Mouse (Mus musculus): Measurements from ENCODE around the gene 5430419D17Rik. TPM values are rescaled to one million over a fixed set of nuclear protein-coding genes. Genes with fewer than 3 reads are reported as not detected.

Gene 5430419D17Rik
- total and polyA plus RNA-seq, 3 experiments = not detected

DNA sequence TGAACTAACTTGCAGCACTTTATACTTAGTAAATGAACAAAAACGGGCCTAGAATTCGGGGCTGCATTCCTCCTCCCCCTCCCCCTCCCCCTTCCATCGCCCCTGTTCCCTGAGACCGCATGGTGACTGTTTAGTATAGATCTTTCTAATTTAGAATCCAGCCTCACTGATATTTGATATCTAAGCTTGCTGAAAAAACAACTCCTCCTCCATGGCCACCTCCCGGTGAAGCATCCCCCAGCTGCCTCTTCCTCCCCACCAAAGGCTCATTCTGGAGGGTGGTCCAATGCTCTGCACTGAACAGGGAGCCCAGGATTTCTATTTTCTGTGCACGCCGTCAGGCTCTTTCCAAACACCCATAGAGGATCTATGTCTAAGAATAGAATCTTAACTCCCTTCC lies 144.1 kb downstream of the 5430419D17Rik start:
- Histone ChIP-seq H3K9me3 (replicated peaks; ENCODE audit: insufficient read depth, low read length) (no peaks in the 10 kb centered on the region), H3K79me2 (ENCODE audit: control insufficient read depth, insufficient read depth, low read length, poor library complexity) (no peaks in the 10 kb centered on the region), H3K36me3 (ENCODE audit: control insufficient read depth in 1 of 2, insufficient read depth in 2 of 2, low read length in 2 of 2) (no peaks in the 10 kb centered on the region; a peak in 1 of 4 replicates), H3K4me3 (ENCODE audit: control insufficient read depth in 1 of 2, insufficient read depth in 1 of 2, low read depth in 2 of 2, low read length in 2 of 2) (no peak overlapping the region), H3K27me3 (ENCODE audit: control insufficient read depth in 1 of 2, insufficient read depth in 2 of 2, low read length in 2 of 2) (no peaks in the 10 kb centered on the region), H3K9ac (ENCODE audit: control insufficient read depth, low read depth, low read length, poor library complexity, severe bottlenecking) (no peak overlapping the region), H3K27ac (ENCODE audit: control insufficient read depth, low read depth, low read length) (no peak overlapping the region), H3K4me1 (ENCODE audit: control insufficient read depth in 1 of 2, insufficient read depth in 2 of 2, low read length in 2 of 2) (no peaks in the 10 kb centered on the region)
- TF ChIP-seq NELFE (IDR thresholded peaks at IDR 0.05; ENCODE audit: low read depth, low read length) (no peak), CHD1 (IDR thresholded peaks at IDR 0.05; ENCODE audit: low read depth, low read length) (no peak), MEF2A (IDR thresholded peaks at IDR 0.05; ENCODE audit: extremely low read depth, insufficient replicate concordance, low read depth, low read length, poor library complexity, severe bottlenecking) (no peak)
- DNase-seq (ENCODE audit: low read depth, low spot score) = no peak

DNA sequence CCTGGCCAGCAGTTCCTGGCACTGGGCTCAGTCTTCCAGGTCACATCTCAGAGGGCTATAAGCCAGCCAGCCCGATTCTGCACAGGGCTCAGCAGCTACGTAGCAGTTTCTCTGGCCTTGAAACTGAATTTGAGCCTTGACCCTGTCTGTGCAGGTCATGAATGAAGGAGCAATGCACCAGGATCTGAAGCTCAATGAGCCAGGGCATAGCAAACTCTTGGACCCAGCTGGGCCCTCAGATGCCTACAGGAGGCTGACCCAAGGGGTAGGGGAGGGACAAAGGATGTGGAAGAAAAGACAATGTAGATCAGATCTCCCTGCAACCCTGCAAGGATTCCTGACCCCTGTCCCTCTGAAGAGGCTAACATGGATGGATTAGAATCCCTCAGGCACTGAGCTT lies 148.0 kb downstream of the 5430419D17Rik start, which contains the start of gene Cuzd1:
TSS of gene Cuzd1 (minus strand) at position 101 of the 400 bp plus-strand sequence.
- H3K9ac ChIP-seq (ENCODE audit: control insufficient read depth, low read depth, low read length, poor library complexity, severe bottlenecking) = no peak within 1 kb of the TSS
- no peaks in the 10 kb centered on the region for H3K4me1 ChIP-seq (ENCODE audit: control insufficient read depth in 1 of 2, insufficient read depth in 2 of 2, low read length in 2 of 2)
- TF ChIP-seq MYB (IDR thresholded peaks at IDR 0.05; ENCODE audit: low read depth, low read length) (no peak), CHD2 (IDR thresholded peaks at IDR 0.05; ENCODE audit: low read length) (no peak), RCOR1 (IDR thresholded peaks at IDR 0.05; ENCODE audit: low read depth, low read length) (no peak), POLR2AphosphoS2 (IDR thresholded peaks at IDR 0.05; ENCODE audit: low read length) (no peak), MXI1 (IDR thresholded peaks at IDR 0.05; ENCODE audit: low read depth, low read length) (no peak), POLR2A (IDR thresholded peaks at IDR 0.05; ENCODE audit: control insufficient read depth in 1 of 2, insufficient read depth in 1 of 2, low read depth in 1 of 2, low read length in 2 of 2, poor library complexity in 1 of 2) (no peak), MYC (IDR thresholded peaks at IDR 0.05; ENCODE audit: low read depth, low read length) (no peak), NELFE (IDR thresholded peaks at IDR 0.05; ENCODE audit: low read depth, low read length) (no peak), TBP (IDR thresholded peaks at IDR 0.05; ENCODE audit: low read depth, low read length) (no peak), USF2 (IDR thresholded peaks at IDR 0.05; ENCODE audit: borderline replicate concordance in 1 of 2, insufficient read depth in 1 of 2, low read depth in 1 of 2, low read length in 2 of 2) (no peak), ETS1 (IDR thresholded peaks at IDR 0.05; ENCODE audit: low read depth, low read length) (no peak), ELF1 (IDR thresholded peaks at IDR 0.05; ENCODE audit: low read depth, low read length) (no peak)
- H3K79me2 ChIP-seq (ENCODE audit: control insufficient read depth, insufficient read depth, low read length, poor library complexity) = no peaks in the 10 kb centered on the region
- no peak for DNase-seq (ENCODE audit: low read depth, low spot score)
- H3K4me3 ChIP-seq (ENCODE audit: control insufficient read depth in 1 of 2, insufficient read depth in 1 of 2, low read depth in 2 of 2, low read length in 2 of 2) = no peak within 1 kb of the TSS
- no peaks in the 10 kb centered on the region for H3K27me3 ChIP-seq (ENCODE audit: control insufficient read depth in 1 of 2, insufficient read depth in 2 of 2, low read length in 2 of 2)
- H3K36me3 ChIP-seq (ENCODE audit: control insufficient read depth in 1 of 2, insufficient read depth in 2 of 2, low read length in 2 of 2) = no peaks in the 10 kb centered on the region
- H3K27ac ChIP-seq (ENCODE audit: control insufficient read depth, low read depth, low read length) = no peak within 1 kb of the TSS
- H3K9me3 ChIP-seq (replicated peaks; ENCODE audit: insufficient read depth, low read length) = no peaks in the 10 kb centered on the region

GRCm38 (mm10) chr7:131327054-131327453 lies 152.9 kb downstream of the 5430419D17Rik start:
- no peak for DNase-seq (ENCODE audit: low read depth, low spot score)
- H3K4me1 ChIP-seq (ENCODE audit: control insufficient read depth in 1 of 2, insufficient read depth in 2 of 2, low read length in 2 of 2) = no peaks in the 10 kb centered on the region
- H3K27me3 ChIP-seq (ENCODE audit: control insufficient read depth in 1 of 2, insufficient read depth in 2 of 2, low read length in 2 of 2) = no peaks in the 10 kb centered on the region
- H3K9me3 ChIP-seq (replicated peaks; ENCODE audit: insufficient read depth, low read length) = no peaks in the 10 kb centered on the region
- H3K27ac ChIP-seq (ENCODE audit: control insufficient read depth, low read depth, low read length) = no peak overlapping the region
- no peaks in the 10 kb centered on the region for H3K36me3 ChIP-seq (ENCODE audit: control insufficient read depth in 1 of 2, insufficient read depth in 2 of 2, low read length in 2 of 2)
- TF ChIP-seq CTCF (IDR thresholded peaks at IDR 0.05 in 2 of 3, conservative IDR thresholded peaks at IDR 0.05 in 1 of 3; ENCODE audit: control insufficient read depth in 1 of 3, insufficient read depth in 1 of 3, low read depth in 2 of 3, low read length in 3 of 3, poor library complexity in 1 of 3, severe bottlenecking in 1 of 3) (peak in 2 of 3 experiments; percentile 18 to 27; a peak in 1 of 6 replicates), SIN3A (IDR thresholded peaks at IDR 0.05; ENCODE audit: low read length) (no peak), POLR2AphosphoS5 (IDR thresholded peaks at IDR 0.05; ENCODE audit: borderline replicate concordance, low read depth, low read length) (no peak), BHLHE40 (IDR thresholded peaks at IDR 0.05; ENCODE audit: borderline replicate concordance, low read depth, low read length) (no peak), GABPA (IDR thresholded peaks at IDR 0.05; ENCODE audit: low read depth, low read length) (no peak), RAD21 (IDR thresholded peaks at IDR 0.05; ENCODE audit: low read depth, low read length) (peak; percentile 23), MYC (IDR thresholded peaks at IDR 0.05; ENCODE audit: low read depth, low read length) (no peak), NRF1 (IDR thresholded peaks at IDR 0.05; ENCODE audit: insufficient read depth, low read depth, low read length, poor library complexity, severe bottlenecking) (no peak), SMC3 (IDR thresholded peaks at IDR 0.05; ENCODE audit: low read depth, low read length) (peak; percentile 20), EP300 (IDR thresholded peaks at IDR 0.05; ENCODE audit: low read depth in 1 of 2, low read length in 2 of 2) (no peak), MXI1 (IDR thresholded peaks at IDR 0.05; ENCODE audit: low read depth, low read length) (no peak), GATA1 (IDR thresholded peaks at IDR 0.05; ENCODE audit: low read depth, low read length) (no peak), MEF2A (IDR thresholded peaks at IDR 0.05; ENCODE audit: extremely low read depth, insufficient replicate concordance, low read depth, low read length, poor library complexity, severe bottlenecking) (no peak)
- H3K9ac ChIP-seq (ENCODE audit: control insufficient read depth, low read depth, low read length, poor library complexity, severe bottlenecking) = no peak overlapping the region
- H3K4me3 ChIP-seq (ENCODE audit: control insufficient read depth in 1 of 2, insufficient read depth in 1 of 2, low read depth in 2 of 2, low read length in 2 of 2) = no peak overlapping the region
- H3K79me2 ChIP-seq (ENCODE audit: control insufficient read depth, insufficient read depth, low read length, poor library complexity) = no peaks in the 10 kb centered on the region

All from MEL (cell line).